Mouse (Mus musculus) cortical plate, adult 2 months (tissue): ENCODE measurements around the gene Vars2. TPM values are rescaled to one million over a fixed set of nuclear protein-coding genes. Genes with fewer than 3 reads are reported as not detected.
A peak's percentile ranks its signal among the peaks of the same experiment; 100 is the strongest.

Experiments
- H3K27ac ChIP-seq: fragments of 200-500 bp; 2 replicates; pipeline ENCODE4 v1.5.1; 2012; ENCODE audit warnings: low read length, control low read depth, inconsistent platforms; ENCODE audit not compliant: insufficient read depth
- H3K4me1 ChIP-seq: fragments of 200-500 bp; 2 replicates; pipeline ENCODE4 v1.6.1; 2011; ENCODE audit warnings: low read length; ENCODE audit not compliant: control insufficient read depth, insufficient read depth
- H3K4me3 ChIP-seq: fragments of 200-500 bp; 2 replicates; pipeline ENCODE4 v1.5.1; 2011; ENCODE audit warnings: mild to moderate bottlenecking, low read length, control low read depth; ENCODE audit not compliant: insufficient read depth
- CTCF ChIP-seq: fragments of 200-500 bp; IDR thresholded peaks from 2 replicates; pipeline ENCODE4 v1.5.1; 2011; ENCODE audit warnings: mild to moderate bottlenecking, control low read depth, low read length; ENCODE audit not compliant: insufficient read depth; ENCODE audit errors: extremely low read depth
- POLR2A ChIP-seq: fragments of 200-500 bp; IDR thresholded peaks from 2 replicates; pipeline ENCODE4 v1.6.1; 2011; ENCODE audit warnings: mild to moderate bottlenecking, low read length, control low read depth; ENCODE audit not compliant: insufficient read depth; ENCODE audit errors: extremely low read depth
- polyA plus RNA-seq: library from polyadenylated mRNA; depleted of rRNA; stranded (reverse); fragments of >200 nt; gene quantifications from 2 replicates; pipeline ENCODE4 v1.2.3, GENCODE M21; 2012; rRNA removed

Gene Vars2
- polyA plus RNA-seq, 1 experiment: 34.5 TPM

GRCm38 (mm10) chr17:35638475-35639190 is 28.8 kb downstream of the Vars2 start:
- TF ChIP-seq POLR2A (no peak), CTCF (no peak)
- H3K27ac ChIP-seq: no peak overlapping the region

GRCm38 (mm10) chr17:35636363-35636762 is 31.0 kb downstream of the Vars2 start:
- no peak overlapping the region for H3K27ac ChIP-seq
- H3K4me1 ChIP-seq: peaks cover 2% of the 10 kb centered on the region; the same call in 1 of the 2 replicates
- H3K4me3 ChIP-seq: no peak overlapping the region
- TF ChIP-seq POLR2A: peak; percentile 40; the same call in 1 of the 2 replicates
- no peak for TF ChIP-seq CTCF

More at GRCm38 (mm10) chr17:35638475-35639190, 28.8 kb downstream of the Vars2 start:
- H3K4me3 ChIP-seq: no peak overlapping the region
- peaks cover 2% of the 10 kb centered on the region; the same call in 1 of the 2 replicates for H3K4me1 ChIP-seq

DNA sequence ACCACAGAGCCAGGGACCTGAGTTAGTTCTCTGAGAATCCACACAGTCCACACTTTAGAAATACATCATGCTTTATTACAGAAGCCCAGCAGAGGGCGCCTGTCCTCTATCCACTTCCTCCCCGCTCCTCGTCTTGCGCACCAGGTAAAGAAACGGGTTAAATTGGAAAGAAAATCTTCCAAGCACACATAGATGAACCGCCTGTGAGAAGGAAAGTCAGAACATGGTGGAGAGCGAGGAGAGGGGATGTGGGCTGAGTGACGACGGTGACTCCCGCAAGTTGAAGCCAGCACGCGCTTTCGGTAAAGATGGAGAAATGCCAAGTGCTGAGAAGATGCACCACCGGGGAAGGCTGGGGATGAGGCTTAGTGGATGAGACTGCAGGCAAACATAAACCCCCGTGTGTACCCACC is 31.7 kb downstream of the Vars2 start:
- H3K27ac ChIP-seq: 0 out of 2 replicates have a peak overlapping the region, but pooled peaks have one; percentile 20
- peak; percentile 64; the same call in 1 of the 2 replicates for TF ChIP-seq POLR2A
- peak; percentile 69 for TF ChIP-seq CTCF
- peak overlapping the region; percentile 36 for H3K4me3 ChIP-seq
- H3K4me1 ChIP-seq: peaks cover 2% of the 10 kb centered on the region; the same call in 1 of the 2 replicates

GRCm38 (mm10) chr17:35635202-35635601 is 32.2 kb downstream of the Vars2 start:
- H3K27ac ChIP-seq: no peak overlapping the region
- TF ChIP-seq POLR2A: no peak
- peak; percentile 28 for TF ChIP-seq CTCF
- peaks cover 2% of the 10 kb centered on the region; the same call in 1 of the 2 replicates for H3K4me1 ChIP-seq
- H3K4me3 ChIP-seq: no peak overlapping the region; the same call in 1 of the 2 replicates

GRCm38 (mm10) chr17:35633992-35634391 is 33.4 kb downstream of the Vars2 start:
- H3K4me3 ChIP-seq: no peak overlapping the region
- H3K4me1 ChIP-seq: peaks cover 2% of the 10 kb centered on the region; the same call in 1 of the 2 replicates
- peak overlapping the region; percentile 62 for H3K27ac ChIP-seq
- no peak for TF ChIP-seq POLR2A
- TF ChIP-seq CTCF: no peak

DNA sequence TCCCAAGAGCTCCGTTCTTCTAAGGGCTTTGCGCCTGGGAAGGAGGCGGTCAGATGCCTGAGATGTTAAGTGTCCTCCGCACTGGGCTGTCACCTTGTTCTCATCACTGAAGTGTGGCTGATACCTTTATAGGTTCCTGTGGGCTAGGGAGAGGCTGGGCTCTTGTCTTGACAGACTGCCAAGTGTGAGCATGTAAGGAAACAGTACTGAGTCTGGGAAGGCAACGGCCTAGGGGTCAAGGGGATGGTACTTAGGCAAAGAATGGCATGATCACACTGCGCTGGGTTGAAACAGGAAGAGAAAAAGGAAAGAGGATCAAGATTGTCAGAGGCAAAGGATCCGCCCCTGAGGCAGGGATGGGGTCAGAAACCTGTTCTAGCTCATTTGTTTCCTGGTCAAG is 40.9 kb downstream of the Vars2 start, which contains the start of gene Gm9573:
Gene Gm9573 (minus strand): TSS at position 101 of the 400 bp plus-strand sequence.
- Histone ChIP-seq H3K27ac (no peak within 1 kb of the TSS), H3K4me1 (no peaks in the 10 kb centered on the region), H3K4me3 (no peak within 1 kb of the TSS)
- no peak for TF ChIP-seq POLR2A
- TF ChIP-seq CTCF: no peak

GRCm38 (mm10) chr17:35617127-35617526 is 50.3 kb downstream of the Vars2 start:
- no peak overlapping the region for H3K4me3 ChIP-seq
- TF ChIP-seq POLR2A (no peak), CTCF (no peak)
- H3K4me1 ChIP-seq: no peaks in the 10 kb centered on the region

More at GRCm38 (mm10) chr17:35617127-35617526, 50.3 kb downstream of the Vars2 start:
- H3K27ac ChIP-seq: no peak overlapping the region

Other genes starting within 250 kb of the Vars2 start
- gene H2-Q6, start 242.7 kb downstream of the Vars2 start, polyA plus RNA-seq: 1.2 and 1.7 TPM in 2 replicates
- 1.2 and 1.9 TPM in 2 replicates for gene H2-Q7, start 228.4 kb downstream of the Vars2 start, polyA plus RNA-seq
- gene H2-Q10, start 197.5 kb downstream of the Vars2 start, polyA plus RNA-seq: 0.04 and 0.09 TPM in 2 replicates
- not detected in 2 replicates for gene Pou5f1, start 161.6 kb downstream of the Vars2 start, polyA plus RNA-seq
- gene Tcf19, start 150.8 kb downstream of the Vars2 start, polyA plus RNA-seq: 10.3 and 11.9 TPM in 2 replicates
- gene Cchcr1, start 150.5 kb downstream of the Vars2 start, polyA plus RNA-seq: 14.2 and 14.5 TPM in 2 replicates
- gene Psors1c2, start 134.4 kb downstream of the Vars2 start, polyA plus RNA-seq: 1.1 and 1.2 TPM in 2 replicates
- 1.8 and 1.9 TPM in 2 replicates for gene Cdsn, start 115.5 kb downstream of the Vars2 start, polyA plus RNA-seq
- not detected in 2 replicates for gene 2300002M23Rik, start 100.1 kb downstream of the Vars2 start, polyA plus RNA-seq
- gene Sfta2, start 66.0 kb downstream of the Vars2 start, polyA plus RNA-seq: not detected in 2 replicates
- gene Gm9573, start 41.0 kb downstream of the Vars2 start, polyA plus RNA-seq: 0.09 and 0.10 TPM in 2 replicates
- gene Mucl3, start 23.9 kb downstream of the Vars2 start, polyA plus RNA-seq: 0.06 TPM in 1 of 2 replicates, not detected in the other
- gene Gtf2h4, start 6.1 kb upstream of the Vars2 start, polyA plus RNA-seq: 29.8 and 32.9 TPM in 2 replicates
- gene Ddr1, start 37.0 kb upstream of the Vars2 start, polyA plus RNA-seq: 42.8 and 44.9 TPM in 2 replicates
- gene Ier3, start 154.1 kb upstream of the Vars2 start, polyA plus RNA-seq: 13.4 and 18.4 TPM in 2 replicates
- 212 and 223 TPM in 2 replicates for gene Flot1, start 155.6 kb upstream of the Vars2 start, polyA plus RNA-seq
- gene Tubb5, start 170.7 kb upstream of the Vars2 start, polyA plus RNA-seq: 453 and 474 TPM in 2 replicates
- gene Mdc1, start 173.9 kb upstream of the Vars2 start, polyA plus RNA-seq: 7.7 and 8.4 TPM in 2 replicates
- 7.5 and 9.3 TPM in 2 replicates for gene Nrm, start 193.7 kb upstream of the Vars2 start, polyA plus RNA-seq
- 11.1 and 11.4 TPM in 2 replicates for gene Ppp1r18, start 198.0 kb upstream of the Vars2 start, polyA plus RNA-seq
- 42.6 and 44.1 TPM in 2 replicates for gene Dhx16, start 212.2 kb upstream of the Vars2 start, polyA plus RNA-seq
- gene 2310061I04Rik, start 229.8 kb upstream of the Vars2 start, polyA plus RNA-seq: 103 TPM in 2 replicates
- 92.6 and 96.8 TPM in 2 replicates for gene Atat1, start 242.5 kb upstream of the Vars2 start, polyA plus RNA-seq
- 64.3 and 65.7 TPM in 2 replicates for gene Mrps18b, start 248.8 kb upstream of the Vars2 start, polyA plus RNA-seq
- gene Ppp1r10, start 248.8 kb upstream of the Vars2 start, polyA plus RNA-seq: 39.6 TPM in 2 replicates